Mouse (Mus musculus): ENCODE measurements around the gene Slc4a4. TPM values are rescaled to one million over a fixed set of nuclear protein-coding genes. Genes with fewer than 3 reads are reported as not detected.

Gene Slc4a4
- polyA plus RNA-seq, 1 experiment from 2014 or later = 4.6 TPM

DNA sequence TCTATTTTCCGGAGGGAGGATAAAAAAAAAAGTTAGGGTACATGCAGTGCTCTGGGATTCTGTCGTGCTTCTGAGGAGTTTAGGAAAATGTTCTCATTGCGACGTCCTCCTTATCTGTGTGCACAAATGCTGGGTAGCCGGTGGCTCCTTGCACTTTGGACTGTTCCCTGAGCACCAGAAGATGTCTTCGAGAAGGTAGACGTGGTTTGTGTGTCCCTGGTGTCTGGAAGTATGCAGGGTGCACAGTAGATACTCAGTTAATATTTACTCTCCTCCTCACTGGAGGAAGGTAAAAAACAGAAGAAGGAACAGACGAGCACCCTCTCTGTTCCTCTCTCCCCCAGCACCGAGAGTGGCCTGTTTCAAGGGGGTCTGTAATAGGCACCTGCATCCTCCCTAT lies 44.6 kb downstream of the Slc4a4 start:
- Histone ChIP-seq H3K9me3 (ENCODE audit: control insufficient read depth) (no peaks in the 10 kb centered on the region), H3K9ac (ENCODE audit: low read depth, low read length) (no peak overlapping the region), H3K27me3 (replicated peaks; ENCODE audit: control insufficient read depth, insufficient read depth, low read length) (no peaks in the 10 kb centered on the region), H3K4me3 (ENCODE audit: low read depth, low read length) (no peak overlapping the region), H3K4me1 (replicated peaks; ENCODE audit: control insufficient read depth, insufficient read depth, low read length) (peaks cover 8% of the 10 kb centered on the region), H3K36me3 (ENCODE audit: control insufficient read depth, insufficient read depth) (no peaks in the 10 kb centered on the region), H3K4me2 (replicated peaks; ENCODE audit: low read depth) (no peak overlapping the region), H3K27ac (ENCODE audit: low read depth, low read length) (no peak overlapping the region)
- 46% methylated on average over 9 of the region's 9 CpGs for WGBS
- no peak for TF ChIP-seq CTCF (IDR thresholded peaks at IDR 0.05; ENCODE audit: low read depth)
- ATAC-seq = no peak

DNA sequence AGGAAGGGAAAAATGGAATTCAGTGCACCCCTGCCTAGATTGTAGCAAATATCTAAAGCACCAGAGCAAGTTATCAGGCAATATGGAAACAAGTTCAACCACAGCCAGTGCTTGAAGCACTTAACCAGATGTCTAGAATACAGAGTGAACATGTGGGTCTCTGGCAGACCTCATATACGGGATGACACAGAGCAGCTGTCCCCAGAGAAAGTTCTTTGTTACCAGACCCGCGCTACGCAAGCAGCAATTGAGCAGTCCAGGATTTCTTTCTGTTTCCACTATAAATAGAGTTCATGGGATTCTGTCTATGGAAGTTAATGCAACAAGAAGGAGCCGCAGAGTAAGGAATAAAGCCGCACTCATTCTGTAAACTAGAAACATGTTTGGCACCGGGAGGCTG lies 46.8 kb downstream of the Slc4a4 start:
- H3K4me2 ChIP-seq (replicated peaks; ENCODE audit: low read depth) = peak overlapping the region; percentile 21; the same call in 1 of the 2 replicates
- H3K27me3 ChIP-seq (replicated peaks; ENCODE audit: control insufficient read depth, insufficient read depth, low read length) = no peaks in the 10 kb centered on the region
- no peak for TF ChIP-seq CTCF (IDR thresholded peaks at IDR 0.05; ENCODE audit: low read depth)
- 59% methylated on average over 7 of the region's 7 CpGs for WGBS
- no peaks in the 10 kb centered on the region for H3K9me3 ChIP-seq (ENCODE audit: control insufficient read depth)
- no peak overlapping the region for H3K4me3 ChIP-seq (ENCODE audit: low read depth, low read length)
- H3K27ac ChIP-seq (ENCODE audit: low read depth, low read length) = no peak overlapping the region
- H3K36me3 ChIP-seq (ENCODE audit: control insufficient read depth, insufficient read depth) = no peaks in the 10 kb centered on the region
- peaks cover 16% of the 10 kb centered on the region for H3K4me1 ChIP-seq (replicated peaks; ENCODE audit: control insufficient read depth, insufficient read depth, low read length)
- H3K9ac ChIP-seq (ENCODE audit: low read depth, low read length) = no peak overlapping the region
- no peak for ATAC-seq

DNA sequence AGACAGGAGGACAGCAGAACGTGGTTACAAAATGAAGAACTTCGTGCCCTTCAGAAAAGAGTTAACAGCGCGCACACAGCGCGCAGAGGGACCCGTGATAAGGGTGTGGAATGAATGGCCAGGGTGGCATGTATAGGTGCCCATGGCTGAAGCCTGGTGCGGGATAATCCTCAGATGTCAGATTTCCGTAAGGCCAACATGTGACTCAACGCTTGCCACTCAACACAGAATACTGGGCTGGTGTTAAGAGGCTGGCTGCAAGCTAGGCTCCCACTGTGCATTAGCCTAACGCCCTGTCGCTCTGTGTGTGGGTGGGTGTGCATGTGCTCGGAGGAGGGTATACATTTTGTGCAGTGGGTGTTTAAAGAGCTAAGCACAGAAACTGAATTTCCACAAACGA lies 47.3 kb downstream of the Slc4a4 start:
- H3K9me3 ChIP-seq (ENCODE audit: control insufficient read depth) = no peaks in the 10 kb centered on the region
- no peak for TF ChIP-seq CTCF (IDR thresholded peaks at IDR 0.05; ENCODE audit: low read depth)
- peak overlapping the region; percentile 21 for H3K4me2 ChIP-seq (replicated peaks; ENCODE audit: low read depth)
- ATAC-seq = no peak
- H3K27ac ChIP-seq (ENCODE audit: low read depth, low read length) = no peak overlapping the region
- no peaks in the 10 kb centered on the region for H3K27me3 ChIP-seq (replicated peaks; ENCODE audit: control insufficient read depth, insufficient read depth, low read length)
- H3K9ac ChIP-seq (ENCODE audit: low read depth, low read length) = no peak overlapping the region
- H3K4me3 ChIP-seq (ENCODE audit: low read depth, low read length) = no peak overlapping the region
- peaks cover 19% of the 10 kb centered on the region for H3K4me1 ChIP-seq (replicated peaks; ENCODE audit: control insufficient read depth, insufficient read depth, low read length)
- no peaks in the 10 kb centered on the region for H3K36me3 ChIP-seq (ENCODE audit: control insufficient read depth, insufficient read depth)
- 69% methylated on average over 14 of the region's 14 CpGs for WGBS

DNA sequence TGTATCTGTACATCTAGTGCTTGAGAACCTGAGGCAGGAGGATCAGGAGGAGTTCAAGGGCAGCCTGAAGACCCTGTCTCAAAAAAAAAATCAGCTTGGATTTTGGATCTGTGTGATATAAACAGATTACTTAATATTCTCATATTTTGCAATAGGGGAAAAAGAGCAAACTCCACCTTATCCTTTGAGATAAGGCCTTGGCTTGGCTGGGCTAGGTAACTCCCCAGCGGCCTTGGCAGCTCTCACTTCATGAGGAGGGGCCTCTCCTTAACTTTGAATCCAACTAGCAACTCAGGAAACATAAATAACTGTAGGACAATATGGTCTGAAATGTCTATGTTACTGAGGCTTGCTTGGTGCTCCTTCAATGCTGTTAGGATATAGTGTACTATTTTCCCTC lies 51.6 kb downstream of the Slc4a4 start:
- peak; percentile 69 for ATAC-seq
- Histone ChIP-seq H3K27ac (ENCODE audit: low read depth, low read length) (no peak overlapping the region; the same call in 1 of the 2 replicates), H3K4me3 (ENCODE audit: low read depth, low read length) (no peak overlapping the region), H3K9ac (ENCODE audit: low read depth, low read length) (no peak overlapping the region), H3K4me1 (replicated peaks; ENCODE audit: control insufficient read depth, insufficient read depth, low read length) (peaks cover 16% of the 10 kb centered on the region), H3K27me3 (replicated peaks; ENCODE audit: control insufficient read depth, insufficient read depth, low read length) (no peaks in the 10 kb centered on the region), H3K4me2 (replicated peaks; ENCODE audit: low read depth) (no peak overlapping the region), H3K36me3 (ENCODE audit: control insufficient read depth, insufficient read depth) (no peaks in the 10 kb centered on the region), H3K9me3 (ENCODE audit: control insufficient read depth) (no peaks in the 10 kb centered on the region)
- WGBS = 13% methylated on average over 1 of the region's 1 CpGs
- no peak for TF ChIP-seq CTCF (IDR thresholded peaks at IDR 0.05; ENCODE audit: low read depth)

DNA sequence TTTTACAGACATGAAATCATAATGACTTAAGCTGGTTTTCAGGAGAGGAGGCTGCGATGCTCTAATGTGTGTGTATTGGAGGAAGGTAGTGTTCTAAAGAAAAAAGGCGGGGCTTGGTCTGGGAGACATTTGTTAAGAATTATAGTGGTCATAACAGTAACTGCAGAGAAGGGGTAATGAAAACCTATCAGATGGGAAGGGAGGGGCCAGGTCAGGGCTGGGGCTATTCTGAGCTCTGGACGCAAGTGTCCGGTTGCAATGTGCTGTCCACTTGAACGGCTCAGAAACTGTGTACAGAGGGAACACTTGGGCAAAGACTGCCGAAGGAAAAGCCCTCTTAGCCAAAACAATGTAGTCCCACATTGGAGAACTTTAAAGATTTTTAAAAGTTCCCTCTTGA lies 52.5 kb downstream of the Slc4a4 start:
- Histone ChIP-seq H3K9ac (ENCODE audit: low read depth, low read length) (no peak overlapping the region), H3K4me3 (ENCODE audit: low read depth, low read length) (no peak overlapping the region), H3K4me1 (replicated peaks; ENCODE audit: control insufficient read depth, insufficient read depth, low read length) (peaks cover 16% of the 10 kb centered on the region), H3K36me3 (ENCODE audit: control insufficient read depth, insufficient read depth) (no peaks in the 10 kb centered on the region), H3K27me3 (replicated peaks; ENCODE audit: control insufficient read depth, insufficient read depth, low read length) (no peaks in the 10 kb centered on the region), H3K9me3 (ENCODE audit: control insufficient read depth) (no peaks in the 10 kb centered on the region), H3K27ac (ENCODE audit: low read depth, low read length) (no peak overlapping the region), H3K4me2 (replicated peaks; ENCODE audit: low read depth) (no peak overlapping the region)
- no peak for TF ChIP-seq CTCF (IDR thresholded peaks at IDR 0.05; ENCODE audit: low read depth)
- 0 out of 2 replicates have a peak, but pooled peaks have one; percentile 31 for ATAC-seq
- 28% methylated on average over 6 of the region's 6 CpGs for WGBS

DNA sequence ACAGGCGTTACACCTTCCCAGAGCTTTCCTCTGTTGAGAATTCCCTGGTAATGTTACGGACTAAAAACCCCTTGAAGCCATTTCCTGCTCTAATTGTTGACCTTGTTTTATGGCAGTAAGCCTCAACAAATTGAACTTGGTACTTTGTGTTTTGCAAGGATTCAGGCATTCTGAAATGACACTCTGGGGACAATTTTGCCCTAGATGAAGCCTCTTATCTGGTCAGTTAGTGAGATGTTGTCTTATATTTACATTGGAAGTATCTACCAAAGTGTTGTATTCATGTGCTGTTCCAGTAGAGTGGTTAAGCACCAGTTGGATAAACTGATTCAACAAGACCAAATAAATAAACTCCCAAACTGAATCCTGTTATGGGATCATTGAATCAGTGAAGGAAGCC lies 53.2 kb downstream of the Slc4a4 start:
- H3K27me3 ChIP-seq (replicated peaks; ENCODE audit: control insufficient read depth, insufficient read depth, low read length) = no peaks in the 10 kb centered on the region
- no peaks in the 10 kb centered on the region for H3K9me3 ChIP-seq (ENCODE audit: control insufficient read depth)
- no peak overlapping the region for H3K27ac ChIP-seq (ENCODE audit: low read depth, low read length)
- 0 out of 2 replicates have a peak, but pooled peaks have one; percentile 19 for ATAC-seq
- H3K4me3 ChIP-seq (ENCODE audit: low read depth, low read length) = no peak overlapping the region
- no peak overlapping the region for H3K9ac ChIP-seq (ENCODE audit: low read depth, low read length)
- no peaks in the 10 kb centered on the region for H3K36me3 ChIP-seq (ENCODE audit: control insufficient read depth, insufficient read depth)
- peaks cover 16% of the 10 kb centered on the region for H3K4me1 ChIP-seq (replicated peaks; ENCODE audit: control insufficient read depth, insufficient read depth, low read length)
- TF ChIP-seq CTCF (IDR thresholded peaks at IDR 0.05; ENCODE audit: low read depth) = no peak
- 29% methylated on average over 2 of the region's 2 CpGs for WGBS
- no peak overlapping the region for H3K4me2 ChIP-seq (replicated peaks; ENCODE audit: low read depth)

DNA sequence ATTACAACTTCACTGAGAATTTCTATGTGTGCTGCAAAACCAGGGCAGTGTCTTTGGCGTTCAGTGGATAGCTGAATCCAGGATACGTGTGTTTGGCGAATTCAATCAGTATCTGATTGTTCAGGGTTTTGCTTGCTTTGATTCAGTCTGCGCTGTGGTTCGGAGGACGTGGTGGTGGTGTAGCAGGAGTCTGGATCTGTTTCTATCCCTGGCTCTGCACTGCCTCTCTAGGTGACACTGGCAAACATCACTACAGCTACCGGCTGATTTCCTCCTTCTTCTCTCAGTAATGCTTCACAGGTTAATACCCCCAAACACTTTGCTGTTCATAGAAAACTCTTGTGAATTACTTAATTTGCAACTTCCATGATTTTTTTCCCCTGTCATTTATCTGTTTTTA lies 55.3 kb downstream of the Slc4a4 start:
- H3K9me3 ChIP-seq (ENCODE audit: control insufficient read depth) = no peaks in the 10 kb centered on the region
- no peak for ATAC-seq
- H3K4me2 ChIP-seq (replicated peaks; ENCODE audit: low read depth) = no peak overlapping the region
- peaks cover 11% of the 10 kb centered on the region for H3K4me1 ChIP-seq (replicated peaks; ENCODE audit: control insufficient read depth, insufficient read depth, low read length)
- H3K4me3 ChIP-seq (ENCODE audit: low read depth, low read length) = no peak overlapping the region
- no peaks in the 10 kb centered on the region for H3K27me3 ChIP-seq (replicated peaks; ENCODE audit: control insufficient read depth, insufficient read depth, low read length)
- no peaks in the 10 kb centered on the region for H3K36me3 ChIP-seq (ENCODE audit: control insufficient read depth, insufficient read depth)
- 85% methylated on average over 7 of the region's 7 CpGs for WGBS
- H3K27ac ChIP-seq (ENCODE audit: low read depth, low read length) = no peak overlapping the region
- H3K9ac ChIP-seq (ENCODE audit: low read depth, low read length) = no peak overlapping the region
- TF ChIP-seq CTCF (IDR thresholded peaks at IDR 0.05; ENCODE audit: low read depth) = peak; percentile 26; the same call in 1 of the 2 replicates
